Mouse (Mus musculus) mammary gland, adult 2 months (tissue): ENCODE measurements around the gene A2m. TPM values are rescaled to one million over a fixed set of nuclear protein-coding genes. Genes with fewer than 3 reads are reported as not detected.

Experiments
- polyA plus RNA-seq: library from polyadenylated mRNA; depleted of rRNA; stranded (reverse); fragments of >200 nt; gene quantifications from 2 replicates; pipeline ENCODE4 v1.2.3, GENCODE M21; 2012; ENCODE audit warnings: low replicate concordance; rRNA removed

Gene A2m
- 0.02 and 0.04 TPM in 2 replicates for polyA plus RNA-seq

GRCm38 (mm10) chr6:121635076-121635475 lies at the start of gene A2m:
Gene A2m, plus strand, starts transcription at chr6:121635376.

Other genes with a start within 250 kb of the A2m start
- 0.54 and 0.66 TPM in 2 replicates for gene Iqsec3, start 161.7 kb upstream of the A2m start, polyA plus RNA-seq
- gene Gm7298, start 97.6 kb downstream of the A2m start, polyA plus RNA-seq: not detected in 2 replicates
- 1.6 TPM in 1 of 2 replicates, not detected in the other for gene Mug1, start 203.2 kb downstream of the A2m start, polyA plus RNA-seq